Mouse (Mus musculus) cortical plate, adult 2 months (tissue): Measurements from ENCODE around the gene Ccdc172.

Experiments used
- CTCF ChIP-seq: fragments of 200-500 bp; IDR thresholded peaks from 2 replicates; pipeline ENCODE4 v1.5.1; 2011; ENCODE audit warnings: mild to moderate bottlenecking, control low read depth, low read length; ENCODE audit not compliant: insufficient read depth; ENCODE audit errors: extremely low read depth
- POLR2A ChIP-seq: fragments of 200-500 bp; IDR thresholded peaks from 2 replicates; pipeline ENCODE4 v1.6.1; 2011; ENCODE audit warnings: mild to moderate bottlenecking, low read length, control low read depth; ENCODE audit not compliant: insufficient read depth; ENCODE audit errors: extremely low read depth

DNA sequence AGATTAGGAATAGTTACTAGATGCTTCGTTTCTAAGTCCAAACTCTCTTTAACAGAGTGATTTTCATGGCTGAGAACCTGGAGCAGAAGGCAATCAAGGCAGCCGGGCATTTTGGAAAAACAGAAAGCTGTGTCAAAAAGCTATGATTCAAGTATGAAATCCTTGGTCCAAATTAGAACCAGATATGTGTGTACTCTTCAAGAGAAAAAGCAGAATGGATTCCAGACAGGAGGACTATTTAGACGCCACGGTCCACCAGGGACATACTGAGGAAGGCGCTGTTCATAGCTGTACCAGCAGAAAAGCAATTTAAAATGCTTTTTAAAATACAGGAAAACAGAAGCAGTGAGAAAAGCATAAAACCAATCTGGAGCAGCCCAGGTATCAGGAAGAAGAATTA is 88.6 kb downstream of the Ccdc172 start:
- TF ChIP-seq CTCF (no peak), POLR2A (no peak)
